Mouse (Mus musculus): ENCODE data around the gene Nfia. TPM values are rescaled to one million over a fixed set of nuclear protein-coding genes. Genes with fewer than 3 reads are reported as not detected.

Nfia gene
- total RNA-seq, 2 experiments from 2014 or later = 196 to 199 TPM

DNA sequence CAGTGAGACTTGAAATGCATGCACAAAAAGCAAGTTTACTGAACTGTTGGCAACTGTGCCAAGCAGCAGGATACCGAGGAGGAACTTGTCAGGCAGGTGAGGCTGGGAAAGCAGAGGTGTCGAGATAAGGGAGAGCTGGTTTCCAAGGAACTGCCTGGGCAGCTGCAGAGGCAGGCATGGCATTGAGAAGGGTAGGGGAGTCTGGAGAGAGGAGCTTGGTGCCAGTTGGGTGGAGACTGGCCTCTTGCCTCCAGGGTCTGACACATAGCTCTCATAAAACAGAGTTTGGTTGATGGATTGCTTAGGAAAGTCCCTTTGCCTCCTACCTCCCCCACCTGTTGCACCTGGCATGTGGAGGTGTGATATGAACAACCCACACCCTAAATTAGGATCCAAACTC lies 358.3 kb downstream of the Nfia start:
- DNase-seq = no peak
- intact Hi-C loops (cut with DNase I) = no loop called here

DNA sequence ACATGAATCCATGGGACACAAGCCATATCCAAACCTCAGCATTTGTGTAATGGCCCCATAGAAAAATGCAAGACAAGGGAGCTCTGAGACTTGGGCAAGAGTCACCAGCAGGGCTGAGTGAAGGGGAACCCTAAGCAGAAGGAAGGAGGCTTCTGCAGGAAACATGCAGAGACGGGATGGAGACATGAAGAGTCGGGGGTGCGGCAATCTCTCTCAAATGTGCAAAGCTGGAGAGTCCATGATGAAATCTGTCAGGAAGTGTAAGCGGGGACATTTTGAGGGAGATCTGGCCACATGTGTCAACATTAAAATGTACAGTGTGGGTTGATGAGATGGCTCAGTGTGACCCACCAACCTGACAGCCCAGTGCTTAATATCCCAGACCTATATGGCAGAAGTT lies 361.5 kb downstream of the Nfia start:
- no peak for DNase-seq
- intact Hi-C loops (cut with DNase I) = no loop called here

DNA sequence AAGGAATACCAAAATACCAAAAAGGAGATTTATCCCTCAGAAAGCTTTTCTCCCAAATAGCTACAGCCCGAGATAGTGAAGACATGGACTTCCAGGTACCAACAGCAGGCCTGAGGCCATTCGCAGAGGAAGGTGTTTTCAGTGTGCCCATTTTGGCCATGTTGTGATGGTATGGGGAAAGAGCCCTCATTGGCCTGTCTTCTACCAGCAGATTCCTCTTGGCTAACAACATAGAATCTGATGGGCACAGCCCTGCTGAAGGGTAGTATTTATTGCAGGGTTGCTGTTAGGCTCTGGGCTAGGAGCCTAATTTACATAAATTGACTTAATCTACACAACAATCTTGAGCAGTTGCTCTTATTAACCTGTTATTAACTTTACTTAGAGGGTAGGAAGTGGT lies 363.5 kb downstream of the Nfia start:
- intact Hi-C loops (cut with DNase I) = no loop called here

DNA sequence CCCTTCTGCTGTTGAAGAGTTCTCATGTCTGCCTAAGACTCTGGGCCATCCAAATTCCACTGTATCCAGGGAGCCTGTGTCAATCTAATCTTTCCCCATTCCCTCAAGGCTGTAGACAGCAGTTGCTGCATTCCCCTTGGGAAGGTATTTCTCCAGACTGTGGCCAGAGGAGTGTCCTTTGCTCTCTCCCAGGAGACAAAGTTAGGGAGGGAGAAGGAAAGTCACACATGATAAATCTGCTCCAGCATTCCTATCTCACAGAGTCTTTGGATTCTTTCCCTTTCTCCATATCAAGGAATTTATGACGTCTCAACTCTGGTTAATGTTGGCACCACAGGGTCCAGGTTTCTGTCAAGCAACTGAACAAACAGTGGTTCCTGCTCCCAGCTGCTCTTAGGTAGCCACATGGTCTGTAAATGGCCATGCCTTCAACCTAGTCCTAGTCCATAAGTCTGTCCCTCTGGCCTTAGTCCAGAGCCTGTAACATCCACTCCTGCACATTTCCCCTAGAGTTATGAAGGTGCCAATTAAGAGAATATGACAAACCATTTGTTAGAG lies 370.4 kb downstream of the Nfia start:
- intact Hi-C loops (cut with DNase I) = no loop called here
- peak; percentile 67 to 75 for DNase-seq

More for the DNA sequence above, 363.5 kb downstream of the Nfia start:
- DNase-seq = no peak

DNA sequence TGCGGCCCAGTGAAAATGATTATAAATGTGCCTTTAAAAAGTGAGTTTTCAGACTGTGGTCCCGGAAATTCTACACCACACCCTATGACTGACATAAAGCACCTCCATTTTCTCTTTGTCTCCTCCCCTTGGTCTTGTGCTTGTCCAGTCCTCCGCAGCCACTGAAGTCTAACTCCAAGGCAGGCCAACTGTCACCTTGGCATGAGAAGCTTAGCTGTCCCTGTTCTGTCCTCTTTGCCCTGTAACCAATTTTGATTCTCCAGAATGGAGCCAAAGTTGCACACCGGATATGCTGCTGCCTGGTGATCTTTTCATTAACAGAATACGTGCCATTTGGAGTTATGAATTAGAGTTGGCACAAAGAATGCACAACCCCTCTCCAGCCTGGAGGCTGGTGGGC lies 378.0 kb downstream of the Nfia start:
- no peak for DNase-seq
- intact Hi-C loops (cut with DNase I) = no loop called here

DNA sequence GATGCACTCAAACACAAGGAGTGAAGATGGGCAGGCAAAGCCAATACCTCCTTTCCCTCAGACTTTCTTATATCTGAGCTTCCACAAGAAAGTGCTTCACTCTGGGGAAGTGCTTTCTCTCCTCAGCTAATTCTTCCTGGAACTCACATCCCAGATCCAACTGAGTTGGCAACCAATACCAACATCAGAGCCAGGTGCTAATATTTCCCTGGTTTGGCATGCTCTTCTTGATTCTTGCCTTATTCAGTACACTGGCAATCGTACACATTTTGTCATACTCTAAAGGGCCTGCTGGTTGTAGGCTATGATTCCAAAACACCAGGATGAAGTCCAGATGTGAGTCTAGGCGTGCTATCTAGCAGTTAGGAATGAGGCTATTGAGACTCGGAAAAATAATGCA lies 385.4 kb downstream of the Nfia start:
- DNase-seq = peak; percentile 6 to 18
- intact Hi-C loops (cut with DNase I) = no loop called here

DNA sequence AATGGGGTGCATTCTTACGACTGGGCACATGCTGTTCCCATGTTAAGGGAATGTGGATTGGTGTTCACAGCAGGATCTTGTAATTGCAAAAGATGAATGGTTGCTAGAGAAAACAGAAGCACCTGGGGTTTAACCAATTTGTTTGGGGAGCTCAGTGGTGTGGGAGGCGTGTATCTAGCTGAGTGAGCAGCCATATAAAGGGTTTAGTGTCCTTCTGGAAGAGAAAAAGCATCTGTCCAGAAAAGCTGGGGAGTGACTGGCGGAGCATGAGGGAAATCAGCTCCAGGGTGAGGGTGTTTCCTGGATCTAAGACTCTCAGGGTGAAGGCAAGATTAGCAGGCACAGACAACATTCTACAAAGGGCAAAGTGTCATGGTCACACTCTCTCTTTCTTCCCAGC lies 393.8 kb downstream of the Nfia start:
- no peak for DNase-seq
- intact Hi-C loops (cut with DNase I) = no loop called here

Other genes starting within 250 kb of the Nfia start
- gene E130114P18Rik, start 5.3 kb downstream of the Nfia start, total RNA-seq (2021) = under 1 TPM; 0.34 to 0.47 TPM